Mouse (Mus musculus) kidney, postnatal 0 days (tissue): Measurements from ENCODE around the gene Anp32e. TPM values are rescaled to one million over a fixed set of nuclear protein-coding genes. Genes with fewer than 3 reads are reported as not detected.
"Not testable (repeated sequence)": the region's sequence is repeated elsewhere in the genome, so short reads cannot be mapped to it uniquely, and the experiment has no call there.

Experiments
- ATAC-seq: fragments of 200-750 bp; cut with Nextera tagmentation; replicated peaks from 2 replicates; pipeline ENCODE4 v1.8.0; 2017; ENCODE audit warnings: low read depth, moderate number of reproducible peaks, moderate TSS enrichment, moderate library complexity; ENCODE audit not compliant: low FRiP score
- DNase-seq: peaks from one replicate; pipeline ENCODE4 v3.0.0-alpha.2; 2016; ENCODE audit warnings: low spot score
- H3K27ac ChIP-seq: fragments of 300-500 bp; sonication (generic); 2 replicates; pipeline ENCODE4 v1.5.1; 2014; ENCODE audit warnings: mild to moderate bottlenecking
- H3K27me3 ChIP-seq: fragments of 300-500 bp; sonication (generic); 2 replicates; pipeline ENCODE4 v1.6.1; 2014; ENCODE audit warnings: low read length, mixed read lengths; ENCODE audit not compliant: insufficient read depth
- H3K36me3 ChIP-seq: fragments of 300-500 bp; sonication (generic); 2 replicates; pipeline ENCODE4 v1.6.1; 2014; ENCODE audit warnings: low read length, mixed read lengths; ENCODE audit not compliant: insufficient read depth
- H3K4me1 ChIP-seq: fragments of 300-500 bp; sonication (generic); replicated peaks from 2 replicates; pipeline ENCODE4 v1.6.1; 2014; ENCODE audit warnings: antibody characterized with exemption, low read length, mixed read lengths; ENCODE audit not compliant: insufficient read depth
- H3K4me2 ChIP-seq: fragments of 300-500 bp; sonication (generic); 2 replicates; pipeline ENCODE4 v1.6.1; 2014; ENCODE audit warnings: mild to moderate bottlenecking, low read length, moderate library complexity, mixed read lengths
- H3K4me3 ChIP-seq: fragments of 300-500 bp; sonication (generic); replicated peaks from 2 replicates; pipeline ENCODE4 v1.5.1; 2014; ENCODE audit warnings: low read depth, low read length
- H3K9ac ChIP-seq: fragments of 300-500 bp; sonication (generic); 2 replicates; pipeline ENCODE4 v1.6.1; 2014; ENCODE audit warnings: low read depth, low read length
- H3K9me3 ChIP-seq: fragments of 300-500 bp; sonication (generic); replicated peaks from 2 replicates; pipeline ENCODE4 v1.6.1; 2016; ENCODE audit warnings: low read length, inconsistent platforms, mixed read lengths
- CTCF ChIP-seq: IDR thresholded peaks from 2 replicates; pipeline ENCODE4 v1.5.1; 2016; ENCODE audit warnings: antibody characterized with exemption, low read depth, mild to moderate bottlenecking, moderate library complexity
- WGBS: fragments of 180-500 bp; shearing (Covaris S2); extraction: QIAGEN DNeasy Blood & Tissue Kit; methylation state at CpG from one replicate; pipeline ENCODE4 v1.1.7; 2014; 5-methylcytosine and 5-hydroxymethylcytosine counted together
- polyA plus RNA-seq: library from polyadenylated mRNA; unstranded; fragments of >200 nt; fragmentation: Nextera tagmentation; extraction: Ambion mirVana; gene quantifications from 2 replicates; pipeline ENCODE4 v1.2.1, GENCODE M21; 2015

Anp32e gene
- polyA plus RNA-seq, 1 experiment from 2014 or later, result 128 TPM

GRCm38 (mm10) chr3:95889664-95890063, 39.4 kb upstream of the Anp32e start:
- no peak for DNase-seq
- H3K4me2 ChIP-seq, result no peak overlapping the region

GRCm38 (mm10) chr3:95891211-95892065, 37.6 kb upstream of the Anp32e start, which contains the start of gene BC028528:
BC028528 (minus strand) TSS chr3:95892005.
- TF ChIP-seq CTCF, result no peak
- H3K27me3 ChIP-seq, result no peaks in the 10 kb centered on the region
- H3K9me3 ChIP-seq, result no peaks in the 10 kb centered on the region
- ATAC-seq, result no peak
- DNase-seq, result peak; percentile 88
- 0 out of 2 replicates have a peak, but pooled peaks cover 3% of the 10 kb centered on the region for H3K36me3 ChIP-seq
- H3K27ac ChIP-seq, result peak within 1 kb of the TSS; percentile 88
- peak within 1 kb of the TSS; percentile 52 for H3K9ac ChIP-seq
- peak within 1 kb of the TSS; percentile 28 for H3K4me3 ChIP-seq
- 17% methylated on average over 12 of the region's 12 CpGs for WGBS
- H3K4me1 ChIP-seq, result peaks cover 22% of the 10 kb centered on the region
- H3K4me2 ChIP-seq, result peak within 1 kb of the TSS; percentile 54

More at GRCm38 (mm10) chr3:95889664-95890063, 39.4 kb upstream of the Anp32e start:
- H3K36me3 ChIP-seq, result 0 out of 2 replicates have a peak, but pooled peaks cover 3% of the 10 kb centered on the region
- H3K9me3 ChIP-seq, result no peaks in the 10 kb centered on the region
- H3K27ac ChIP-seq, result no peak overlapping the region
- H3K9ac ChIP-seq, result no peak overlapping the region
- H3K4me3 ChIP-seq, result no peak overlapping the region
- no peak for ATAC-seq
- no peak for TF ChIP-seq CTCF
- H3K4me1 ChIP-seq, result peaks cover 19% of the 10 kb centered on the region
- no peaks in the 10 kb centered on the region for H3K27me3 ChIP-seq
- WGBS, result 79% methylated on average over 3 of the region's 3 CpGs

- H3K9ac ChIP-seq, result no peak overlapping the region
- H3K9me3 ChIP-seq, result no peaks in the 10 kb centered on the region
- peaks cover 22% of the 10 kb centered on the region for H3K4me1 ChIP-seq
- H3K27me3 ChIP-seq, result no peaks in the 10 kb centered on the region
- no peak for ATAC-seq
- 24% methylated on average over 11 of the region's 11 CpGs for WGBS
- DNase-seq, result no peak
- no peaks in the 10 kb centered on the region for H3K36me3 ChIP-seq
- H3K4me2 ChIP-seq, result peak overlapping the region; percentile 60
- H3K27ac ChIP-seq, result peak overlapping the region; percentile 88
- H3K4me3 ChIP-seq, result 0 out of 2 replicates have a peak overlapping the region, but pooled peaks have one; percentile 28
- no peak for TF ChIP-seq CTCF
Observed at GRCm38 (mm10) chr3:95892066-95893052, 36.7 kb upstream of the Anp32e start.

GRCm38 (mm10) chr3:95893126-95893525, 35.9 kb upstream of the Anp32e start:
- ATAC-seq, result no peak
- no peak for TF ChIP-seq CTCF
- Histone ChIP-seq H3K36me3 (no peaks in the 10 kb centered on the region), H3K9ac (peak overlapping the region; percentile 64; the same call in 1 of the 2 replicates), H3K4me2 (peak overlapping the region; percentile 60), H3K27me3 (no peaks in the 10 kb centered on the region), H3K27ac (peak overlapping the region; percentile 83), H3K4me3 (peak overlapping the region; percentile 50), H3K9me3 (no peaks in the 10 kb centered on the region), H3K4me1 (peaks cover 22% of the 10 kb centered on the region)
- 9% methylated on average over 7 of the region's 7 CpGs for WGBS
- DNase-seq, result no peak

GRCm38 (mm10) chr3:95893606-95894316, 35.3 kb upstream of the Anp32e start, which contains the start of gene Aph1a:
Aph1a (plus strand) TSS chr3:95893969.
- under 1% methylated on average over 25 of the region's 43 CpGs for WGBS
- not testable (repeated sequence) for H3K36me3 ChIP-seq, H3K9me3 ChIP-seq, H3K27me3 ChIP-seq
- H3K4me1 ChIP-seq, result peaks cover 22% of the 10 kb centered on the region
- ATAC-seq (peak; percentile 96), DNase-seq (peak; percentile 99)
- peak within 1 kb of the TSS; percentile 83 for H3K27ac ChIP-seq
- H3K9ac ChIP-seq, result peak within 1 kb of the TSS; percentile 64
- peak within 1 kb of the TSS; percentile 50 for H3K4me3 ChIP-seq
- H3K4me2 ChIP-seq, result peak within 1 kb of the TSS; percentile 71
